Mouse (Mus musculus): ENCODE measurements around the gene Glg1. TPM values are rescaled to one million over a fixed set of nuclear protein-coding genes. Genes with fewer than 3 reads are reported as not detected.
"Not testable (repeated sequence)": the region's sequence is repeated elsewhere in the genome, so short reads cannot be mapped to it uniquely, and the experiment has no call there.

The Glg1 gene
- total RNA-seq (2021): 100 to 1,000 TPM; 118 to 119 TPM
- long read RNA-seq, full-length matches to known transcripts: 12 of 44 reads
- long read RNA-seq, partial matches to known transcripts: 2 of 44 reads
- long read RNA-seq, other reads (novel, unspliced or antisense): 30 of 44 reads

DNA sequence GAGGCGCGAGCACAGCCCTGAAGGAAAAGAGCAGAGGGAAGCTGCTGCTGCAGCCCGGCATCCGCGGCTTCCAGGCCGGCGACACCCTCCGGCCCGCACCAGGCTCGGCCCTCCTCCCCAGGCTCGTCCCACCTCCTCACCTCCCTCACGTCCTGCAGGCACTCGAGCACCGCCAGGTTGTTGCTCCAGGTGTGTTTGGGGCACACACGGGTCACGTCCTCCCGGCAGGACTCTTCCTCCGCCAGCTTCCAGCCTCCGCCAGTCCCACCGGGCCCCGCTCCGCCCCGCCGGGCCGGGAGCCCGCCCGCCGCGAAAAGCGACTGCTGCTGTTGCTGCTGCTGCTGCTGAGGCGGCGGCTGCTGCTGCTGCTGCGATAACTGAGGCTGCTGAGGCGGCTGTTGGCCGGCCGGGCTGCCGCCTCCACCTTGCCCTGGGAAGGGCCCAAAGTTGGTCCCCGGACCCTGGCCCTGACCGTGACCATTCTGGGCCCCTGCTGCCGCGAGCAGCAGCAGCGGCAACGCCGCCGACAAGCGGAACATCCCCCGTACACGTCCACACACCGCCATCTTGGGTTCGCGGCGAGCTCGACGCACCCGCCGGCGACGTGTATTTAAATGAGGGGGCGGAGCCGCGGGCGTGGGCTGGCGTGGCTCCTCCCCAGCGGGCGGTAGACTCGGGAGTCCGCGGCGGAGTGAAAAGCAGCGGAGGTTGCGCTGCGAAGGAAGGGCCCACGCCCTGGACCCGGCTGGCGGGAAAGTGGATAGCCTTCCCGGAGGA is at the start of gene Glg1:
TSS of gene Glg1 (minus strand) at position 586 of the 777 bp plus-strand sequence.
- DNase-seq (ENCODE audit: low spot score in 2 of 2): peak; percentile 90 to 95

DNA sequence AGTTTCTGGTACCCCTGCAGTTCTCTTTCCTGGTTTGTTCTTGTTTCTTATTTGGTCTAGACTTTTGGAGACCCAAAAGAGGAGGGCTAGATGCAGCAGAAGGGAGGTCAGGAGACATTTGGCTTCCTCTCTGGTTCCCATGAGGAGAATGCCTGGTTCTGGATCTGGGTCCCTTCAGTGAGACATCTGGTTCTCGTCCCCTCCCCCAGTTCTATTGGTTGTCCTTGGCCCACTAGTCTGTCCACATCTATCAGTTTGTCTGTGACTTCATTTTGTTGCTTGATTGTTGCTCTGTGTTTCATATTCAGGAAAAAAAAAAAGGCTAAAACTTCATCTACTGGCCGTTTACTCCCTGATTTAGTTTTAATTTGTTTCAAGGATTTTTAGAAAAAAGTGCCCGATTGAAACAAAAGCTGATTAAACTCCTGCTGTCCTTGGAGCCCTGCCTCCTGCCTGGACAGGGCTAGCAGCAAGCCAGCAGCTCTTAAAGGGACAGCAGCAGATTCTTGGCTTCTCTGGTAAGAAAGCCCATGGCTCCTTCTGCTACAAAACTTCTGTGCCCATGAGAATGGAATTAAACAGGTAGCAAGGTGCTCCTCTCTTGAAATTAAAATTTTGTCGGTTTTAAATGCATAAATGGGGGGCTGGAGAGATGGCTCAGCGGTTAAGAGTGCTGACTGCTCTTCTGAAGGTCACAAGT is 46.2 kb upstream of the Glg1 start:
- peak in 1 of 2 experiments; percentile 10 for DNase-seq (ENCODE audit: low spot score in 2 of 2)

DNA sequence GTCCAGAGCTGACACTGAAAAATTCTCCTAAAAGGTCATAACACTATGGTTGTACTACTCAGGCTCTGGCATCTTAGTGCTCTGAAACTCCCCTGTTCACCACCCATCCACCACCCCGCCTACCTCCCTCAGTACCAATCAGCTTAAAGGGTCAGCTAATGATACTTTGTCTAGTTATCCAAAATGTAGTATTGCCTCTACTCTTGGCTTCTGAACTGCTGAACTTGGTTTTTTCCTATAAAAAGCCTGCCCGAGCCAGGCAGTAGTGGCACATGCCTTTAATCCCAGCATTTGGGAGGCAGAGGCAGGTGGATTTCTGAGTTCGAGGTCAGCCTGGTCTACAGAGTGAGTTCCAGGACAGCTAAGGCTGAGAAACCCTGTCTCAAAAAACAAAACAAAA is 45.3 kb upstream of the Glg1 start:
- DNase-seq (ENCODE audit: low spot score in 2 of 2): no peak

DNA sequence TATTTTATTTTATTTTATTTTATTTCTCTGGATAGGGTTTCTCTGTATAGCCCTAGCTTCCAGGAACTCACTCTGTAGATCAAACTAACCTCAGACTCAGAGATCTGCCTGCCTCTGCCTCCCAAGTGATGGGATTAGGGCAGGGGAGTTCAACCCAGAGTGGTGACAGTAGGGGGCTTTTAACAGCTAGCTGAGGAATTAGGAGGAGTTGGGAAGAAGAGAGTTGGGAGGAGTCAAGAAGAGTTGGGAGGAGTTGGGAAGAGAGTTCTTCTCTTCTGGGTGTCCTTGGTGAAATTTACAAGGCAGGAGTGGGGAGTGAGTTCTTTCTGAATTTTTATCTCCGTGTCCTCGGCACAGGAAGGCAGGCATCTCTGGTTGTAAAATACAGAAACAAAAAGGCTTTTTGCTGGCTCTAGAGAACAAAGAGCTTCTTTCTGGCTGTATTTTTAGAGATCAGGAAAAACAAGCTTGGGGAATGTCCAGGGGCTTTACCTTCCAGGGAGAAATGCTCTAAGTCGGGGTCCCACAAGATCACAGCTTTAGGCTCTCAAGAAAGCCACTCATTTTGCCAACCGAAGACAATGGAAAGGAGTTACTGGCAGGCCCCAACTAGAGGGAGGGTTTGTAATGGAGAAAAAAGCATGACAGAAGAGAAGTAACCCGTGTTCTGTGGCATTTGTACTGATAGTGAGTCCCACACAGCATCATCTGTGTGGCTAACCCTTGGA is 44.2 kb upstream of the Glg1 start:
- DNase-seq (ENCODE audit: low spot score in 2 of 2): not testable (repeated sequence)

DNA sequence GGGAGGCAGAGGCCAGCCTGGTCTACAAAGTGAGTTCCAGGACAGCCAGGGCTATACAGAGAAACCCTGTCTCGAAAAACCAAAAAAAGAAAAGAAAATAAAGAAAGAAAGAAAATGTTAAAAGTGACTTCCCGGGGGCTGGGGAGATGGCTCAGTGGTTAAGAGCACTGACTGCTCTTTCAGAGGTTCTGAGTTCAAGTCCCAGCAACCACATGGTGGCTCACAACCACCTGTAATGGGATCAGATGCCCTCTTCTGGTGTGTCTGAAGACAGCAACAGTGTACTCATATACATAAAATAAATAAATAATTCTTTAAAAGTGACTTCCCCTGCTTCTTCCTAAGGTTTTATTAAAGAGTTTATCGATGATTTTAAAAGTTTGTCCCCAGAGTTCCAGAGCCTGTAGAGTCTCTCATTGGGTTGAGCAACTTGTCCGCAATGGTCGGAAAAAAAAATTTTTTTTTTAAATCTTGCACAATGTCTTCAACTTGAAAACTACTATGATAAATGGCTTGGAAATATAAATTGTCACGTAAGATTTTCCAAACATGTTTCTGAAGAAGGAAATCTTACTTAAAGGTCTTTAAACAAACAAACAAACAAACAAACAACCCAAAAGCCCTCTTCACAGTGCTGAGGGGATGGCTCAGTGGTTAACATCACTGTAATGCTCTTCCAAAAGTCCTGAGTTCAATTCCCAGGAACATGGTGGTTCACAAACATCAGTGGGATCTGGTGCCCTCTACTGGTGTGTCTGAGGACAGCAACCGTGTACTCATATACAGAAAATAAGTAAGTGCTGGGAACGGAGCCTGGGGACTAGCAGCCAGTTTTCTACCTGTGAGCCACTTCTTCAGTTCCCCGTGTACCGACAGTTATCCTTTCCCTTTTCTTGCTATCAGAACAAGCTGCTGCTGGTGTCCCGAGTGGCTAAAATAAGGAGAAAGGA is 41.9 kb upstream of the Glg1 start:
- peak; percentile 7 to 12 for DNase-seq (ENCODE audit: low spot score in 2 of 2)

DNA sequence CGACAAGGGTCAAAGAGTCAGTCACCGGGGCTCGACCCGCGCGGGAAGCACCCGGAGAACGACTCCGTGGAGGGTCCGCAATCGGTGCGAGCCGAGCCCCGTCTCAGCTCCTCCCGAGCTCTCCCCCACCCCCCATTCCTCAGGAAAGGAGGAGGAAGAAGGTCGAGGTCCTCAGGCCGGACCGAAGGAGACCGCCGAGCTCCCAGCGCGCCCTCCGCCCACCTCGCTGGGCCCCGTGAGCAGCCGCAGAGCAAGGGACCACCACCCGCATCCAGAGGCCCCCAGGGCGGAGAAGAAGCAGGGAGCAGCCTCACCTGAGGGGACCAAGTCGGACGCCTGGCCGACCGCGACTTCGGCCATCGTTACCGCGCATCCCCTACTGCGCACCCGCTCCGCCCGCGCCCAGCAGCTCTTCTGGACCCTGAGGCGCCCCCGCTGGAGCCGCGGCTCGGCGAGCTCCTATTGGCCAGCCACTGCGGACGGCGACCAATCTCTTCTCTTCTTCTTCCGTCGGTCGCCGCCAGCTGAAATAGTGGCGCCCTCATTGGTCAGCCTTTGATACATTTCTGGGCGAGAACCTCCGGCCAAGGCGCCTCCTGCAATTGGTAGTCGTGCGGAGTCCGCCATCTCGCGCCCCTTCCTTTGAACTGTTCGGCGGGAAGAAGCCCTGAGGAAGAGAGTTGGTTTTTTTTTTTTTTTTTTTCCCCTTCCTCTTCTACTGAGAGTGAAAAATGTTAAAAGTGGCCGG is 41.0 kb upstream of the Glg1 start, which contains the start of gene Rfwd3:
TSS of gene Rfwd3 (minus strand) at position 402 of the 748 bp plus-strand sequence.
- peak; percentile 95 to 96 for DNase-seq (ENCODE audit: low spot score in 2 of 2)

DNA sequence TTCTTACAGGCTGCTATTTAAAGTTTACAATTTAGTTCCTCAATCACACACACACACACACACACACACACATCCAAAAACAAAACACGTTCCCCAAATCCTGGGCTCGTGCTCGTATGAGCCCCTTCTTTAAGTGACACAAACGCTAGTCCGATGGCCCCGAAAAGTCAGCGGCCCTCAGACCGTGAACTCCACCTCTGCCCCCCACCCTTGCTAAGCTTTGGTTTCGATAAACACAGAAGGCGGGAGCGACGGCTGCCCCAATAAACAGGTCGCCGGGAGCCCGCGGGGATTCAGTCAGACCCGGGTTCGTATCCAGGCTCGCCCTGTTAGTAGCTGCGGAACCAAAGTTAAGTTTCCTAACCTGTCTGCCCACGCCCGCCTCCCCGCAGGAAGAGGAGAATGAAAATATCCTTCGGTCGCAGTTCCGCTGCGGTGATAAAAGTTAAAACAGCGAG is 40.4 kb upstream of the Glg1 start:
- peak; percentile 37 to 56 for DNase-seq (ENCODE audit: low spot score in 2 of 2)

DNA sequence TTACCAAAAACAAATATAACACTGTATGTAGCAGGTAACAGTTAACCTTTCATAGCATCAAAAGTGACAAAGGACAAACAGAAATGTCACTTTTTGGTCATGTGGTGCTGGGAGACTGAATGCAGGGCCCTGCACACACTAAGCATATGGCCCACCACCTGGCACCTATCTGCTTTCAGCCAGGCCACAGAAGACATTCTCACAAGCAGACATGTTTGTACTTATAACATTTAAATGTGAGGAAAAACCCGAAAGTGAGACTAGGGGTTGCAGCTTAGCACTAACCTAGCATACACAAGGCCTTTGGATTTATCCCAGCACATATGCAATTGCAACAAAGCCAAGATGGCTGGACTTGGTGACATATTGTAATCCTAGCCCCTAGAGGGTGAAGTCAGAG is 39.0 kb upstream of the Glg1 start:
- no peak for DNase-seq (ENCODE audit: low spot score in 2 of 2)

DNA sequence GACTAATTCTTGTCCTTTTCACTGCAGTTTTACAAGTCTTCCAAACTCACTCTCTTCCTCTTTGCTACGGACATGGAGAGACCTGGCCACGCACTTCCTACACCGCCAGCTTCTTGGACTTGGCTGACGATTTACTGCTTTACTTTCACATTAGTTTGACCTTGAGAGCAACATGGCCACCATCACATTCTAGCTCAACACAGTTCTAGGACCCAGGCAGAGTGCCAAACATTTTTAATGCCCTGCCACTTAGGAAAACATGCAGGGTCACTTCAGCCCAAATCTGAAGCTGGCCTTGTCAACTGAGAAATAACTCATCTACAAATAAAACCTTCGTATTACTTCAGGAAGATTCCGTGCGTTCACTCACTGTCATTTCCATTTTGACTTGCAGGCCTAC is 32.7 kb upstream of the Glg1 start:
- no peak for DNase-seq (ENCODE audit: low spot score in 2 of 2)

DNA sequence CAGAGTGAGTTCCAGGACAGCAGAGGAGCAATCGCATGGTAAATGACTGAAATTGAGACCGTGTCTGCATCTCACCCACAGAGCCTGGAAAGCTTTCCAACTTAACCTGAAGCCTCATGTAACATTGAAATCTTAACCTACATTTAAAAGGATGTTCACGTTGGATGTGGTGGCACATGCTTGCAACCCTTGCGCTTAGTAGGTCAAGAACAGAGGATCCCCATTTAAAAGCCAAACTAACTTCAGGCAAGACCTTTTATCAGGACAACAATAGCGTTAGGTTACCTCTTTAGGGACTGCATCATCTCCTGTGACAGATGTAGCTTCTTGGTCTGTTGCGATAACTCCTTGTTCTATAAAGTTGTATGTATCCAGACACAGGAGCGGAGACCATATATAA is 31.6 kb upstream of the Glg1 start:
- DNase-seq (ENCODE audit: low spot score in 2 of 2): no peak

DNA sequence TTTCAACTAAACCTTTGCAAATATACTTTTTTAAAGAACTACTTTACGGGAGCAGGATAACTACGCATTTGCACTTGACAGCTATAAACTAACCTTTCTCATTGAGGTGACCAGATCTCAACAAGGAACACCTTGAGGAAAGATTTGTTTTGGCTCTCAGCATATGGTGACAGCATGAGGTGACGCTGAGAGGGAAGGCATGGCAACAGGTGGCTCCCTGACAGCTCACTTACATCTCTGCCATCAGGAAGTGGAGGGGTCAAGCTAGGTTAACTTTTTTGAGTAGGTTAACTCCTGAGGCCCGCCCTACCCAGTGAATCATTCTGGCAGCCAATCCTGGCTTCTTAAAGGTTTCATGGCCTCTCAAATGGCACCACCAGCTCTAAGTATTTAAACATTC is 26.6 kb upstream of the Glg1 start:
- no peak for DNase-seq (ENCODE audit: low spot score in 2 of 2)

DNA sequence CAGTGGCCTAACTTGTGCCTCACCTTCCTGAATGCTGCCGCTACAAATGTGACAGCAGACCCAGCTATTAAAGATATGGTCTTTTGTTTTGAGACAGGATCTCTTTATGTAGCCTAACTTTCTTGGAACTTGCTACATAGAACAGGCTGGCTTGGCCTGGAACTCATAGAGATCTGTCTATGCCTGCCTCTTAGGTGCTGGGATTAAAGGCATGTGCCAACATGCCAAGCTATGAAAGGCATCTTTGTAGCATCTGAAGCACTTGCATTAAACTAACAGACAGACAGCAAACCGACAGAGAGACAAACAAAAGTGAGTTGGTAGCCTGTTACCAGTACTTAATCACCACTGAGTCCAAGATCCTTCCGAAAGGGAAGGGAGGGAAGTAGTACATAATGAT is 23.1 kb upstream of the Glg1 start:
- DNase-seq (ENCODE audit: low spot score in 2 of 2): no peak

DNA sequence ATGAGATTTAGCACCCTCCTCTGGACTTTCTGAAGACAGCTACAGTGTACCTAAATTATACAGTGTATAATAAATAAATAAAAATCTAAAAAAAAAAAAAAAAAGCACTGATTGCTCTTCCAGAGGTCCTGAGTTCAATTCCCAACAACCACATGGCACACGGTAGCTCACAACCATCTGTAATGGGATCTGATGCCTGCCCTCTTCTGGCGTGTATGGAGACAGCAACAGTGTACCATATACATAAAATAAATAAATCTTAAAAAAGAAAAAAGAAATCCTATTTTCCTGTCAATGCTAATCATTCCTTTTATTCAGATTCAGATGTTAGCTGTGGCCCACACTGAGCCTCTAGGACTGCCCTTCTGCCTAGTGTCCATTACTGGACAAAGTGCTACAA is 9.3 kb upstream of the Glg1 start:
- no peak for DNase-seq (ENCODE audit: low spot score in 2 of 2)

DNA sequence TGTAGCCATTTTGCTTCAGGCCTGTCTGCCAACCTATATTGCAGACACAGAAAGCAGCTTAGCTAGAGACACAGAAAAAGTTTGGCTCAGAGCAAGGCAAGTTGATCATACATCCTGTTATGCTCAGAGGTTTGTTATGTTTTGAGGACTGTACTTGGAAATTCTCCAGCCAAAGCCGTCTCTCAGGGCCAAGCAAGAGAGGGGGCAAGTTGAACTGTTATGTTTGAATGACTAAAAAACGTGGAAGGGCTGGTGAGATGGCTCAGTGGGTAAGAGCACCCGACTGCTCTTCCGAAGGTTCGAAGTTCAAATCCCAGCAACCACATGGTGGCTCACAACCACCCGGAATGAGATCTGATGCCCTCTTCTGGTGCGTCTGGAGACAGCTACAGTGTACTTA is 7.1 kb upstream of the Glg1 start:
- DNase-seq (ENCODE audit: low spot score in 2 of 2): not testable (repeated sequence)

DNA sequence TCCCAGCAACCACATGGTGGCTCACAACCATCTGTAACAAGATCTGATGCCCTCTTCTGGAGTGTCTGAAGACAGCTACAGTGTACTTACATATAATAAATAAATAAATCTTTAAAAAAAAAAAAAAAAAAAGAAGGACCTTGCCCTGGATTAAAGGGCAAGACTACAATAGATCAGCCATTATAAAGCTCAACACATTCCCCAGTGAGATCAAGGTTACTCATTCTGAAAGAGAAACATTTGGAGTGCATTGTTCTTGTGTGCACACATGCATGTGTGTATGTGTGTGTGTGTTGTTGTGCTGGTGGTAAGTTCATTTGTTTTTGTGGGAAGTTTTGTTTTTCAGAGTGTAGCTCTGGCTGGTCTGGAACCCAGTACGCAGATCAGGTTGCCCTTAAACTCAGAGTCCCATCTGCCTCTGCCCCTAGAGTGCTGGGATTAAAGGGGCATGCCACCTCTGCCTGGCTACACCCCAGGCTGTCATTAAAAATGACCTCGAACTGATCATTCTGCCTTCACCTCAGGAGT is 5.7 kb upstream of the Glg1 start:
- no peak for DNase-seq (ENCODE audit: low spot score in 2 of 2)

DNA sequence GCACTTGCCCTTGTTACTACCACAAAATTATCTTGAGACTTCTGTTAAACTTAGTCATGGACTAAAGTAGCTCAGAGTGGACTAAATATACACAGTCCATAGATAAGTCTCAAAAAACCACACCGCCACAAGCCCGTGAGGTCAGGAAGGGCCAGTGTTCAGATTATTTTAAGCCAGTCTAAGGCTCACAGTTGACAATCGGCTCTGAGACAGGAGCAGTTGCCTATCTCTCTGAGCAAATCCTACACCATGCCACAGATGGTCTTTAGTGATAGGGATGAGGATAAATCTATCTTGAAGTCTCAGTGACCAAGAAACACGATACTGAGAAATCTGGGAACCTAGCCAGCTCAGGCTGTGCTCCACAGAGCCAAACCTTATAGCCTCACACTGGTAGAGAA is 3.0 kb upstream of the Glg1 start:
- DNase-seq (ENCODE audit: low spot score in 2 of 2): no peak

DNA sequence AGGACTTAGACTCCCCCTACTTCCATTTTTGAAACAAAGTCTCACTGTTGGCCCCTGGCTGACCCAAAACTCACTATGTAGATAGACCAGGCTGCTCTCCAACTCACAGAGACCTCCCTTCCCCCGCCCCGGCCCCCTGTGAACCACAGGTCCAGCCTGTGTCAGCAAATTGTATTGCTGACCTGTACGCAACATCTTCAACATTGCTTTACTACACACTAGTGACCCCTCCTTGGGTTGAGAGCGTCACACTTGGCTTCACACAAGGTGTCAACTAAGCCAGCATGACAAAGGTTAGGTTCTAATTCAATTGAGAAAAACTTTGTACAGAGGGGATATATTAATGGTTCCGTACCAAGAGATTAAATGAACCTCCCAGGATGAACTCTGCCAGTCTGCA is 1.2 kb upstream of the Glg1 start:
- DNase-seq (ENCODE audit: low spot score in 2 of 2): no peak

DNA sequence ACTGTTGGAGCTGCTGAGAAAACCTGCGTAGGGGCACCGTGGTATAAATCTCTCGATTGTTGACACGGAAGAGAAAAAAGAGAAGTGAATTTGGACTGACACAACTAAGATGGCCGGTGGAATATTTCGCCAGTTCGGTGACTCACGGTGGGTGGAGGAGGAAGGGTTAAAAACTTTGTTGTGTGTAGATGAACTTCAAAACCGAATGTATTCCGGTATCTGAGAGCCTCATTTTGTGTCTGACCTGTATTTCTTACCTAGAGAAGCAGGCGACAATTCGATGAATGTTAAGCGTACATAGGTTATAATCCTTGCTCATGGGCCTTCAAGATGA is 359 bp upstream of the Glg1 start:
- no peak for DNase-seq (ENCODE audit: low spot score in 2 of 2)

DNA sequence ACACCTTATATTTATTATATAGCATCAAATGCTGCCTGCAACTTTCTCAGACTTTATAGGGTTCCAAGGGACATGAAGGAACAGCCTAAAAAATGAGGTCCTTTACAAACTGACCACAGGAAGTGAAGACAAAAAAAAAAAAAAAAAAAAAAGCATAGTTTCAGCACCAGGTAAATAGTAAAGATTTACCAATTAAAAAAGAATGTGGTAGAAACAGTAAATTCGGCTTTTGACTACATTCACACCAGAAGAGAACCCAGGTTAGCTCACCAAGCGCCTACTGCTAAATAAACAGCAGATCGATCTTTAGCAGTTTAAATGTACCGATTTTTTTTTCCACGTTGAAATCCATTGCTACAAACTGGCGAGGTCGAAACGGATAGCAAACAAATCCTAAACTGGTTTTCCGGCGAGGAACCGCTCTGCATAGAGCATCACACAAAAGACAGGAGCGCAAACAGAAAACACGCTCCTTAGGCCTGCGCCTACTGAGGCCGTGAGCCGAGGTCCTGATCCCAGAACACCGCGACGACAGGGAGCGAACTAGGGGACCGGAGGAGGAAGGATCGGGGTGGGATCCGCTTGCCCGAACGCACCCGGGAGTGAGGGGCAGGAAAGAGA is 896 bp downstream of the Glg1 start:
- no peak for DNase-seq (ENCODE audit: low spot score in 2 of 2)

Data from layer of hippocampus, postnatal 10 days (tissue).